Mouse (Mus musculus): Measurements from ENCODE around the gene Dhcr24. TPM values are rescaled to one million over a fixed set of nuclear protein-coding genes. Genes with fewer than 3 reads are reported as not detected.

Gene Dhcr24
- polyA plus RNA-seq, 1 experiment, result 205 TPM

- H3K27ac ChIP-seq (ENCODE audit: insufficient read depth, low read depth, low read length), result peak overlapping the region; percentile 68
Observed at GRCm38 (mm10) chr4:106545817-106546373, 14.9 kb upstream of the Dhcr24 start.

GRCm38 (mm10) chr4:106546896-106547295 is 13.9 kb upstream of the Dhcr24 start:
- Histone ChIP-seq H3K36me3 (ENCODE audit: control insufficient read depth, insufficient read depth, low read length) (no peaks in the 10 kb centered on the region), H3K27ac (ENCODE audit: insufficient read depth, low read depth, low read length) (peak overlapping the region; percentile 35; the same call in 1 of the 2 replicates), H3K4me1 (ENCODE audit: control insufficient read depth, insufficient read depth, insufficient read length, low read length) (peaks cover 36% of the 10 kb centered on the region), H3K27me3 (ENCODE audit: control insufficient read depth, insufficient read depth, low read length) (no peaks in the 10 kb centered on the region), H3K4me3 (ENCODE audit: low read depth, low read length) (no peak overlapping the region)
- 24% methylated on average over 1 of the region's 1 CpGs for WGBS
- TF ChIP-seq CTCF (IDR thresholded peaks at IDR 0.05; ENCODE audit: extremely low read depth, insufficient read length, insufficient replicate concordance, low read depth, low read length), result no peak
- TF ChIP-seq POLR2A (IDR thresholded peaks at IDR 0.05; ENCODE audit: low read depth, low read length), result no peak

More at GRCm38 (mm10) chr4:106545817-106546373, 14.9 kb upstream of the Dhcr24 start:
- TF ChIP-seq CTCF (IDR thresholded peaks at IDR 0.05; ENCODE audit: extremely low read depth, insufficient read length, insufficient replicate concordance, low read depth, low read length), result no peak
- TF ChIP-seq POLR2A (IDR thresholded peaks at IDR 0.05; ENCODE audit: low read depth, low read length), result no peak
- Histone ChIP-seq H3K4me3 (ENCODE audit: low read depth, low read length) (no peak overlapping the region), H3K36me3 (ENCODE audit: control insufficient read depth, insufficient read depth, low read length) (no peaks in the 10 kb centered on the region), H3K27me3 (ENCODE audit: control insufficient read depth, insufficient read depth, low read length) (no peaks in the 10 kb centered on the region), H3K4me1 (ENCODE audit: control insufficient read depth, insufficient read depth, insufficient read length, low read length) (peaks cover 34% of the 10 kb centered on the region)
- WGBS, result 40% methylated on average over 8 of the region's 8 CpGs

GRCm38 (mm10) chr4:106548113-106548512 is 12.7 kb upstream of the Dhcr24 start:
- peaks cover 39% of the 10 kb centered on the region for H3K4me1 ChIP-seq (ENCODE audit: control insufficient read depth, insufficient read depth, insufficient read length, low read length)
- H3K27me3 ChIP-seq (ENCODE audit: control insufficient read depth, insufficient read depth, low read length), result no peaks in the 10 kb centered on the region
- peak overlapping the region; percentile 60 for H3K27ac ChIP-seq (ENCODE audit: insufficient read depth, low read depth, low read length)
- H3K36me3 ChIP-seq (ENCODE audit: control insufficient read depth, insufficient read depth, low read length), result no peaks in the 10 kb centered on the region
- WGBS, result 23% methylated on average over 3 of the region's 3 CpGs
- no peak for TF ChIP-seq POLR2A (IDR thresholded peaks at IDR 0.05; ENCODE audit: low read depth, low read length)
- TF ChIP-seq CTCF (IDR thresholded peaks at IDR 0.05; ENCODE audit: extremely low read depth, insufficient read length, insufficient replicate concordance, low read depth, low read length), result no peak
- H3K4me3 ChIP-seq (ENCODE audit: low read depth, low read length), result no peak overlapping the region

GRCm38 (mm10) chr4:106550516-106551166 is 10.2 kb upstream of the Dhcr24 start:
- 28% methylated on average over 8 of the region's 8 CpGs for WGBS
- no peak for TF ChIP-seq CTCF (IDR thresholded peaks at IDR 0.05; ENCODE audit: extremely low read depth, insufficient read length, insufficient replicate concordance, low read depth, low read length)

GRCm38 (mm10) chr4:106557262-106557661 is 3.6 kb upstream of the Dhcr24 start:
- TF ChIP-seq CTCF (IDR thresholded peaks at IDR 0.05; ENCODE audit: extremely low read depth, insufficient read length, insufficient replicate concordance, low read depth, low read length) (no peak), POLR2A (IDR thresholded peaks at IDR 0.05; ENCODE audit: low read depth, low read length) (no peak)
- 43% methylated on average over 5 of the region's 5 CpGs for WGBS
- no peaks in the 10 kb centered on the region for H3K36me3 ChIP-seq (ENCODE audit: control insufficient read depth, insufficient read depth, low read length)
- H3K27ac ChIP-seq (ENCODE audit: insufficient read depth, low read depth, low read length), result no peak overlapping the region
- no peaks in the 10 kb centered on the region for H3K27me3 ChIP-seq (ENCODE audit: control insufficient read depth, insufficient read depth, low read length)
- H3K4me1 ChIP-seq (ENCODE audit: control insufficient read depth, insufficient read depth, insufficient read length, low read length), result peaks cover 14% of the 10 kb centered on the region
- H3K4me3 ChIP-seq (ENCODE audit: low read depth, low read length), result no peak overlapping the region

More at GRCm38 (mm10) chr4:106550516-106551166, 10.2 kb upstream of the Dhcr24 start:
- no peaks in the 10 kb centered on the region for H3K27me3 ChIP-seq (ENCODE audit: control insufficient read depth, insufficient read depth, low read length)
- peak overlapping the region; percentile 86 for H3K27ac ChIP-seq (ENCODE audit: insufficient read depth, low read depth, low read length)
- peaks cover 30% of the 10 kb centered on the region; the same call in 1 of the 2 replicates for H3K4me1 ChIP-seq (ENCODE audit: control insufficient read depth, insufficient read depth, insufficient read length, low read length)
- no peak overlapping the region for H3K4me3 ChIP-seq (ENCODE audit: low read depth, low read length)
- H3K36me3 ChIP-seq (ENCODE audit: control insufficient read depth, insufficient read depth, low read length), result no peaks in the 10 kb centered on the region

- no peak overlapping the region for H3K4me3 ChIP-seq (ENCODE audit: low read depth, low read length)
- H3K36me3 ChIP-seq (ENCODE audit: control insufficient read depth, insufficient read depth, low read length), result no peaks in the 10 kb centered on the region
- TF ChIP-seq POLR2A (IDR thresholded peaks at IDR 0.05; ENCODE audit: low read depth, low read length) (no peak), CTCF (IDR thresholded peaks at IDR 0.05; ENCODE audit: extremely low read depth, insufficient read length, insufficient replicate concordance, low read depth, low read length) (no peak)
- H3K27me3 ChIP-seq (ENCODE audit: control insufficient read depth, insufficient read depth, low read length), result no peaks in the 10 kb centered on the region
- peaks cover 15% of the 10 kb centered on the region for H3K4me1 ChIP-seq (ENCODE audit: control insufficient read depth, insufficient read depth, insufficient read length, low read length)
- WGBS, result no CpG with 5 or more reads among the region's 1 CpGs
- no peak overlapping the region for H3K27ac ChIP-seq (ENCODE audit: insufficient read depth, low read depth, low read length)
Observed at GRCm38 (mm10) chr4:106557978-106558377, 2.9 kb upstream of the Dhcr24 start.

GRCm38 (mm10) chr4:106559343-106560212 is 1.3 kb upstream of the Dhcr24 start:
- 19% methylated on average over 13 of the region's 13 CpGs for WGBS
- H3K27ac ChIP-seq (ENCODE audit: insufficient read depth, low read depth, low read length), result peak overlapping the region; percentile 92
- H3K4me1 ChIP-seq (ENCODE audit: control insufficient read depth, insufficient read depth, insufficient read length, low read length), result peaks cover 18% of the 10 kb centered on the region
- H3K36me3 ChIP-seq (ENCODE audit: control insufficient read depth, insufficient read depth, low read length), result peaks cover 6% of the 10 kb centered on the region
- H3K27me3 ChIP-seq (ENCODE audit: control insufficient read depth, insufficient read depth, low read length), result no peaks in the 10 kb centered on the region
- no peak for TF ChIP-seq POLR2A (IDR thresholded peaks at IDR 0.05; ENCODE audit: low read depth, low read length)
- TF ChIP-seq CTCF (IDR thresholded peaks at IDR 0.05; ENCODE audit: extremely low read depth, insufficient read length, insufficient replicate concordance, low read depth, low read length), result no peak
- H3K4me3 ChIP-seq (ENCODE audit: low read depth, low read length), result no peak overlapping the region

Measured in small intestine, adult 2 months (tissue).